Comparison of ENCODE assay signal across 21 mouse cellular contexts in genomic region chr1:87734153-87734552, GRCm38 (mm10).
"Had no signal": no experiment of that assay in that cellular context is flagged by ENCODE, and none has a peak within 500 bp of the region (broad histone marks: within the 10 kb centered on the region; RNA-seq: fewer than 3 reads in every experiment).

No protein-coding gene starts in this region.

- H3K4me3 ChIP-seq: limb, embryonic 10.5 days; limb, embryonic 13.5 days; liver, embryonic 12.5 days; liver, embryonic 15.5 days; lung, embryonic 15.5 days; megakaryocyte, embryonic 14.5 days; neural tube, embryonic 12.5 days; neural tube, embryonic 15.5 days had no signal

- H3K36me3 ChIP-seq: limb, embryonic 10.5 days; limb, embryonic 13.5 days; liver, embryonic 12.5 days; liver, embryonic 15.5 days; lung, embryonic 15.5 days; neural tube, embryonic 12.5 days; neural tube, embryonic 15.5 days had no signal

- H3K27me3 ChIP-seq: limb, embryonic 13.5 days; lung, embryonic 15.5 days; neural tube, embryonic 12.5 days; neural tube, embryonic 15.5 days had no signal

- H3K9me3 ChIP-seq: limb, embryonic 10.5 days; limb, embryonic 13.5 days; liver, embryonic 12.5 days; liver, embryonic 15.5 days; lung, embryonic 15.5 days; neural tube, embryonic 12.5 days; neural tube, embryonic 15.5 days had no signal

- H3K27ac ChIP-seq: kidney, postnatal 0 days; limb, embryonic 10.5 days; limb, embryonic 13.5 days; liver, embryonic 12.5 days; liver, embryonic 15.5 days; lung, embryonic 15.5 days; neural tube, embryonic 12.5 days; neural tube, embryonic 15.5 days; stomach, postnatal 0 days had no signal

- H3K4me1 ChIP-seq: limb, embryonic 10.5 days; limb, embryonic 13.5 days; liver, embryonic 12.5 days; liver, embryonic 15.5 days; lung, embryonic 15.5 days; neural tube, embryonic 12.5 days; neural tube, embryonic 15.5 days had no signal

- DNase-seq: kidney, adult 18-20 months; kidney, postnatal 25 days; liver; lung, adult 18-20 months; lung, postnatal 10 days; lung, postnatal 36 days; midbrain, embryonic 14.5 days; retina, postnatal 1 day; thymus, adult 2 months; thymus, postnatal 14 days; thymus, postnatal 4 days had no signal
